Mouse (Mus musculus) neural tube, embryonic 13.5 days (tissue): ENCODE results near the gene Glp2r. TPM values are rescaled to one million over a fixed set of nuclear protein-coding genes. Genes with fewer than 3 reads are reported as not detected.
A peak's percentile ranks its signal among the peaks of the same experiment; 100 is the strongest.

Source experiments
- ATAC-seq: fragments of 200-750 bp; cut with Nextera tagmentation; 2 replicates; pipeline ENCODE4 v1.8.0; 2017; ENCODE audit warnings: low read depth, mild to moderate bottlenecking, moderate TSS enrichment, moderate library complexity
- H3K27ac ChIP-seq: fragments of 300-500 bp; sonication (generic); replicated peaks from 2 replicates; pipeline ENCODE4 v1.5.1; 2015; ENCODE audit warnings: moderate library complexity, mild to moderate bottlenecking, inconsistent platforms
- H3K27me3 ChIP-seq: fragments of 300-500 bp; sonication (generic); 2 replicates; pipeline ENCODE4 v1.6.1; 2015; ENCODE audit warnings: mild to moderate bottlenecking, inconsistent platforms
- H3K36me3 ChIP-seq: fragments of 300-500 bp; sonication (generic); 2 replicates; pipeline ENCODE4 v1.6.1; 2015; ENCODE audit warnings: mild to moderate bottlenecking, inconsistent platforms
- H3K4me1 ChIP-seq: fragments of 300-500 bp; sonication (generic); replicated peaks from 2 replicates; pipeline ENCODE4 v1.6.1; 2015; ENCODE audit warnings: inconsistent platforms
- H3K4me2 ChIP-seq: fragments of 300-500 bp; sonication (generic); 2 replicates; pipeline ENCODE4 v1.6.1; 2015; ENCODE audit warnings: inconsistent platforms, mild to moderate bottlenecking, moderate library complexity
- H3K4me3 ChIP-seq: fragments of 300-500 bp; sonication (generic); 2 replicates; pipeline ENCODE4 v1.5.1; 2015; ENCODE audit warnings: mild to moderate bottlenecking, inconsistent platforms
- H3K9ac ChIP-seq: fragments of 300-500 bp; sonication (generic); 2 replicates; pipeline ENCODE4 v1.6.1; 2015; ENCODE audit warnings: moderate library complexity, mild to moderate bottlenecking, inconsistent platforms
- H3K9me3 ChIP-seq: fragments of 300-500 bp; sonication (generic); 2 replicates; pipeline ENCODE4 v1.6.1; 2016; ENCODE audit warnings: inconsistent platforms
- WGBS: fragments of 180-500 bp; shearing (Covaris S2); methylation state at CpG from one replicate; pipeline ENCODE4 v1.1.7; 2015; 5-methylcytosine and 5-hydroxymethylcytosine counted together
- polyA plus RNA-seq: library from polyadenylated mRNA; unstranded; fragments of >200 nt; fragmentation: Nextera tagmentation; extraction: Ambion mirVana; gene quantifications from 2 replicates; pipeline ENCODE4 v1.2.1, GENCODE M21; 2015

Glp2r gene
- polyA plus RNA-seq, 1 experiment from 2014 or later, result 0.15 TPM

DNA sequence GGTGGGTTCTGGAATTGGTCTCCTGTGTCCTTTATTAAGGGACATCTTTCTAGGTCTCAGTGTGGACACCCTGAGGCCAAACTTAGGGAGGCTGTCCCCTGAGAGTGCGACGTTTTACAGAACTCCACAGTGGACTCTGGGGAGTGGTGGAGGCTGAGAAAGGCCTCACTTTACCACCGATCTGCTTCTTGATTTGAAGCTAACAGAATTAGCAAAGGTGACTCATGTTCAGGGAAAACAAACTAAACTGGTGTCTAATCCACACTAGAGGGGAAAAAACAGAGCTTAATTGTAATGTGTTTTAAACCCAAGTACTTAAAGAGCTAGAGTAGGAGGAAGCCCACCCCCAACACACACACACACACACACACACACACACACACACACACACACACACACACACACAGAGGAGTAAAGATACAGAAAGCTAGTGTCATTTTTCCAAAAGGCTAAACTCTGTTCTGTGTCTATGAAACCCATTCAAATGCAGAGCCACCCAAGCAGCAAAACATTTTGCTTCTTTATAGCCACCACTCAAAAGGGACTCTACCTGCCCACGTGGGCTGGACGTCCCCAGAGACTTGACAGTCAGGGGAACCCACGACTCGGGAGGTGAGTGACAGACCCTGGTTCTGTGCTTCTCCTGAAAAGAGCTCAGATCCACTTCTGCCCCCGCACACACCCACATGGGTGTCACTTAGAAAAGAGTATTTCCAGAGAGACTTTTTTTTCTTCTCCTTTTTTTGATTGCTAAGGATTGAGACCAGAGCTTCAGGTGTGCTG, 47.5 kb downstream of the Glp2r start:
- Histone ChIP-seq H3K27ac (no peak overlapping the region), H3K4me2 (no peak overlapping the region), H3K9ac (no peak overlapping the region), H3K9me3 (no peaks in the 10 kb centered on the region), H3K4me1 (no peaks in the 10 kb centered on the region), H3K27me3 (no peaks in the 10 kb centered on the region), H3K36me3 (no peaks in the 10 kb centered on the region), H3K4me3 (no peak overlapping the region)
- ATAC-seq, result no peak
- 75% methylated on average over 8 of the region's 8 CpGs for WGBS

DNA sequence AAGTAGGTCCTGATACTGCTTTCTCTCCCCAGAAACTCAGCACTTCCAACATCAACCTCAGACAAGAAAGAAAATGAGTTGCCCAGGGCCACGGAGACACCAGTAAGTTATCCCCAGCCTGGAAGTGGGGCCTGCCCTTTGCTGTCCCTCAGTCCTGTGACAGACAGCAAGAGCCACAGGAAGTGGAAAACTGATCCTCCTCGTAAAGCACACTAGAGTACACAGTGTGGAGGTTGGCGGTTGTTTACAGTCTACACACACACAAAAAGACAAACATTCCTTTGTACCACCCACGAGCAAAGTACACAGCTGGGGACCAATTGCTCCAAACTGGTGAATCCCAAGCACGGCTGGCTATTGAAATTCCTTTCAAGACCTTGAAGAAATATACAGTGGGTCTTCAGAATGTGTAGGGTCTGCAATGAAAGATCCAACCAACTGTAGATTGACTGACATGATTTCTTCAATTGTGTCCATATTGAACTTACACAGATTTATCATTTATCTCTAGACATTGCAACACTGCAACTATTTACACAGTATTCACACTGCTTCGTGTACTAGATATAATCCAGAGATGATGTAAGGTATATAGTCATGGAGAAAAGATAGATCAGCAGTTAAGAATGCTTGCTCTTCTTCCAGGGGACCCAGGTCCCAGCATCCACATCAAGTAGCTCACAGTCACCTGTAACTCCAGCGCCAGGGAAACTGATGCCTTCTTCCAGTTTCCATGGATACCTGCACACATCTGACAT, 48.4 kb downstream of the Glp2r start:
- Histone ChIP-seq H3K36me3 (no peaks in the 10 kb centered on the region), H3K4me3 (no peak overlapping the region), H3K9me3 (no peaks in the 10 kb centered on the region), H3K27me3 (no peaks in the 10 kb centered on the region), H3K4me2 (no peak overlapping the region), H3K27ac (no peak overlapping the region), H3K9ac (no peak overlapping the region), H3K4me1 (no peaks in the 10 kb centered on the region)
- WGBS, result 61% methylated on average over 7 of the region's 7 CpGs
- ATAC-seq, result no peak

DNA sequence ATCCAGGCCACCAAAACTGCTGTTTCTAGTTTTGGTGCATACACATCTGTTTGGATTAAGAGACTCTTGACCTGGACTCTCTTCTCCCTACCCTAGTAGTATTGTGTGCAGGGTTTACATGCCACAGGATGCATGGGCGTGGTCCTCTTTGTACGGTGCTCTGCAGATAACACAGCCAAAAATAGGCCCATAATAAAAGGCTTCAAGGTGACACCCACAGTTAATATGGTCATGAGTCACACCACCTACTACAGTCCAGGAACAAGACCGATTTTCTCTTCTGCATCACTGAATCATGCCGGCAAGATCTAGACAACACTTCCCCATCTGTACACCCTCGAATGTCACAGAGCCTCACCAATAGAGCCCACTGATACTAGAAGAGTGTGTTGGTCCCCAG, 49.5 kb downstream of the Glp2r start:
- no peak overlapping the region for H3K9ac ChIP-seq
- H3K36me3 ChIP-seq, result no peaks in the 10 kb centered on the region
- H3K4me2 ChIP-seq, result no peak overlapping the region
- no peak for ATAC-seq
- no peaks in the 10 kb centered on the region for H3K27me3 ChIP-seq
- 93% methylated on average over 5 of the region's 5 CpGs for WGBS
- no peak overlapping the region for H3K27ac ChIP-seq
- no peaks in the 10 kb centered on the region for H3K9me3 ChIP-seq
- no peak overlapping the region for H3K4me3 ChIP-seq
- no peaks in the 10 kb centered on the region for H3K4me1 ChIP-seq

DNA sequence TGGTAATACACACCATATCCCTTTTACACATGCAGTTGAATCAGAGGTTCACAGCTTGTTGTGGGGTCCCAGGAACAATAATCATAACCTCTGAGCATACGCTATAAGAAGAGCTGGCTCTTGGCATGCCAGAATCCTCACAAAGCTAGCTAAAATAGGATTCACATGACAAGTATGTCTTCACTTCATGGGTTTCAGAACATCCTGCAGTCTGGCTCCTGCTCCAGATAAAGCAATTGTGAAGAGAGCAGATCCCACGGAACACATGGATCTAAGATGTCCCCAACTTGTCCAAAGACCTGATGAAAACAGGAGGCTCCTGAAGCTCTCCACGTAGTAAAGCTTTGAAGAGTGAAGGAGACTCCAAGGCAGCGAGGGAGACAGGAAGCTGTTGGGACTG, 55.6 kb downstream of the Glp2r start:
- no peak for ATAC-seq
- Histone ChIP-seq H3K4me2 (no peak overlapping the region), H3K4me1 (no peaks in the 10 kb centered on the region), H3K27me3 (no peaks in the 10 kb centered on the region), H3K4me3 (no peak overlapping the region), H3K27ac (no peak overlapping the region), H3K36me3 (no peaks in the 10 kb centered on the region), H3K9ac (no peak overlapping the region), H3K9me3 (no peaks in the 10 kb centered on the region)
- WGBS, result 85% methylated on average over 4 of the region's 4 CpGs

DNA sequence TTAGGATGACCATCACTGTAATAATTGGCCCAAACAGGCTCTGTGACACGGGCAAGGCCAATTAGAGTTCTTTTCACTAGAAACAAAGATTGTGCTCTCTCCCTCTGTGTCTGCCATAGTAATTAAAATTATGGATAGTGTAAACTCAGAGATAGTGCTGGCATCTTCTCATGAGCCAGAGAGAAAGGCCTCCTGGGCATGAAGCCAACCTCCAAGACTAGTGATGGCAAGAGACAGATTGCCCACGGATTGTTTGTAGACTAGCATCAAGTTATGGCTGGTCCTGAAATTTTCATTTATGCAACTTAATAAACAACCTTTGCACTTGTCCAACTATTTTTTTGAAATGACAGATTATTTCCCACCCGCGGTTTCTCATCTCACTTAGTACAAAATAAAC, 58.0 kb downstream of the Glp2r start:
- Histone ChIP-seq H3K27me3 (no peaks in the 10 kb centered on the region), H3K4me1 (no peaks in the 10 kb centered on the region), H3K36me3 (no peaks in the 10 kb centered on the region), H3K4me3 (no peak overlapping the region), H3K4me2 (no peak overlapping the region), H3K27ac (no peak overlapping the region), H3K9ac (no peak overlapping the region), H3K9me3 (no peaks in the 10 kb centered on the region)
- WGBS, result 86% methylated on average over 4 of the region's 4 CpGs
- no peak for ATAC-seq

DNA sequence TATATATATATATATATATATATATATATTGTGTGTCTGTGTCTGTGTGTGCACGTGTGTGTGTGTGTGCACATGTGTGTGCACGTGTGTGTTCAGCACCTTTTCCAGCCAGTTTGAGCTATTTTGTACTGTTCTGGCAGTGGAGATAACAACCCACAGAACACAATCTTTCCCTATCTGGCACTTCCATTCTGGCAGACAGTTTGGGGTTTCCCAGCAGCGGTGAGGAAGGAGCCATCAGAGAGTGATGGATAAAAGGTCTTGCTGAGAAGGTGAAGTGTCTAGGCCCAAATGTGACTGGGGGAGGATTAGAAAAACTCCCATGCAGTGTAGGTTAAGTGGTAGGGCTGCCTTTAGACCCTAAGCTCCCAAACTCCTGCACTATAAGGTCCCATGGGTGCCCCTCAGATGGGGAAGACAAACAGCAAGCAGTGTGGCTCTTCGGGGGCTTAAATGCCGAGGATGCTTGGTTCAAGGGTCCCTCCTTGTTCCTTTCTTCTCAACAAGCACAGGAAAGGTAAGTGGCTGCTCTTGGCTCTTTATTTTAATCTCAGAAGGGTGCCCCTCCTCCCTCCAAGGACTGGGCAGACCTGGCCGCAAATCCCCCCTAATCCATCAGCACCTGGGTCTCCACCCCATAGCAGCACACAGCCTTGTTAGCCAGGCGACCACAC, 76.1 kb downstream of the Glp2r start, which contains the start of gene Rcvrn:
TSS of gene Rcvrn (plus strand) at position 624 of the 674 bp plus-strand sequence.
- 72% methylated on average over 7 of the region's 7 CpGs for WGBS
- Histone ChIP-seq H3K27me3 (no peaks in the 10 kb centered on the region), H3K4me1 (no peaks in the 10 kb centered on the region), H3K9me3 (0 out of 2 replicates have a peak, but pooled peaks cover 3% of the 10 kb centered on the region), H3K9ac (no peak within 1 kb of the TSS), H3K4me3 (no peak within 1 kb of the TSS), H3K36me3 (no peaks in the 10 kb centered on the region), H3K27ac (no peak within 1 kb of the TSS), H3K4me2 (no peak within 1 kb of the TSS)
- no peak for ATAC-seq

DNA sequence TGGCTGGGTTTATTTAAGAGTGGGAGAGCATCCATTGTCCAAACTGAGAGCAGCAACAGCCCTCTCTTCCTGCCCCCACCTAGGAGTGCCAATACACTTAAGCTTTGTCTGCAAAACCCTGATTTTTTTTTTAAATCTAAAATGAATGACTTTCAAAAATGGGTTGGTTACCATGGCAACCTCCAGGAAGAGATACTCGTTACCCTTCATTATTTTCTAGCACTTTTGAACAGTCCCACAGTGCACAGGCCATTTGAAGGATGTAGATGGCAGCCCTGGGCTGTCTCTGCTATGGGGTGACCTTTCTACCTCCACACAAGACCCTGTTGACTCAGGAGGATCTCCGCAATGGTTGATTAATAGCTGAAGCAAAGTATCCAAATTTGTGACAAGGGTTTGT, 84.8 kb downstream of the Glp2r start:
- no peak overlapping the region for H3K4me2 ChIP-seq
- H3K27ac ChIP-seq, result no peak overlapping the region
- H3K9ac ChIP-seq, result no peak overlapping the region
- ATAC-seq, result no peak
- H3K4me3 ChIP-seq, result no peak overlapping the region
- H3K4me1 ChIP-seq, result no peaks in the 10 kb centered on the region
- H3K27me3 ChIP-seq, result no peaks in the 10 kb centered on the region
- H3K36me3 ChIP-seq, result no peaks in the 10 kb centered on the region
- H3K9me3 ChIP-seq, result no peaks in the 10 kb centered on the region
- WGBS, result 64% methylated on average over 2 of the region's 2 CpGs

DNA sequence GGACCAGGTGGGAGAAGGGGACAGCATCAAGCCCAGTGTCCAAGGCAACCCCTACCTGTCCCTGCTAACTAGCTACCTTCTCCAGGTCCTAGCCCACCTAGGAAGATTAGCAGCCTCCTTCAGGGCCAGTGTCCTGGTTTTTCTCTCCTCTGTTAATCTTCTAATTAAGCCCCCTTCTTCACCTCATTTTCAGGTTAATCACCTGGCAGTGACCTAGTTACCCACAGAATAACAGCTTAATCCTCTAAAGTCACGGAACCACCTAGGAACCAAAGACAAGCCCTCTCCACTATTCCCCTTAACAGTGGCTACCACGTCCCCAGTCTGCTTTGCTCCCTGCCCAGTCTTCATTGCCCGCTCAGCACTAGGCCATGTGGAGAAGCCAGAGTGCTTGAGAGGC, 89.1 kb downstream of the Glp2r start:
- no peaks in the 10 kb centered on the region for H3K36me3 ChIP-seq
- WGBS, result 89% methylated on average over 3 of the region's 3 CpGs
- H3K9ac ChIP-seq, result no peak overlapping the region
- no peaks in the 10 kb centered on the region for H3K4me1 ChIP-seq
- no peak overlapping the region for H3K4me2 ChIP-seq
- no peak overlapping the region for H3K4me3 ChIP-seq
- H3K27me3 ChIP-seq, result no peaks in the 10 kb centered on the region
- H3K27ac ChIP-seq, result no peak overlapping the region
- ATAC-seq, result no peak
- H3K9me3 ChIP-seq, result no peaks in the 10 kb centered on the region

DNA sequence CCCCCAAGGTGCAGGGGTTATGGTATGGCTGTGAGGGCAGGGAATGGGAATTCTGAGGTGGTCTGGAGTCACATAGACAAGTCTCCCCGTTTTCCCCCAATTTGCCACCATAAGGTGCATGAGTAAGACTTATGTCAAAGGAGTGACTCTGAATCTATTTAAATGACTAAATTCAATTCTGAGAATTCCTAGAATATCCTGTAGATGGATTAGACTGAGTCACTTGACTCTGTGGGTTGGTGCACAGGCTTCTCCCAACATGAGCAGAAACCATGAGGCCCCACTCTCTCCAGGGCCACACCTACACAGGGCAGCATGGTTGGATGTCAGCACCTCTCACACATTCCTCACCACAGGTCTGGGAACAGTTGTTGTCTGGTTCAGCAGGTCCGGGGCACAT, 91.0 kb downstream of the Glp2r start:
- H3K27me3 ChIP-seq, result no peaks in the 10 kb centered on the region
- WGBS, result 88% methylated on average over 2 of the region's 2 CpGs
- no peak for ATAC-seq

DNA sequence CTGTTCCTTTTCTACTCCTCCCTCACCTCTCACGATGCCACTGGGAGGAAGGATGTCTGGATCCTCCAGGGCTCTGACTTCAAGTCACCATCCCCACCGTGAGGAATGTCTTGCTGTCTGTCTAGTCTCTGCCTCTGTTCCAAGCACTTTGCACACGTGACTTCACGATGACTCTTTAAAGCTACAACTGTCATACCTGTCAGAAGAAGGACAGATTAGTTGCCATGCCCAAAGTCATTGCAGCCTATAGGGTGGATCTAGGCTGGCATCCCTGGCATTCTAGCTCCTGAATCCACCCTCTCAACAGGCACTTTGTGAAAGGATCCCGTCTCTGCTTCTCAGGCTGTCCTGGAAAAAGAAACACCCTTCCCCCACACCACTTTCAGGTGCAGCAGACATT, 91.7 kb downstream of the Glp2r start:
- WGBS, result 77% methylated on average over 5 of the region's 5 CpGs
- ATAC-seq, result no peak
- H3K36me3 ChIP-seq, result no peaks in the 10 kb centered on the region

More for the DNA sequence above, 91.0 kb downstream of the Glp2r start:
- Histone ChIP-seq H3K4me3 (no peak overlapping the region), H3K36me3 (no peaks in the 10 kb centered on the region), H3K9ac (no peak overlapping the region), H3K9me3 (no peaks in the 10 kb centered on the region), H3K4me1 (no peaks in the 10 kb centered on the region), H3K27ac (no peak overlapping the region), H3K4me2 (no peak overlapping the region)

DNA sequence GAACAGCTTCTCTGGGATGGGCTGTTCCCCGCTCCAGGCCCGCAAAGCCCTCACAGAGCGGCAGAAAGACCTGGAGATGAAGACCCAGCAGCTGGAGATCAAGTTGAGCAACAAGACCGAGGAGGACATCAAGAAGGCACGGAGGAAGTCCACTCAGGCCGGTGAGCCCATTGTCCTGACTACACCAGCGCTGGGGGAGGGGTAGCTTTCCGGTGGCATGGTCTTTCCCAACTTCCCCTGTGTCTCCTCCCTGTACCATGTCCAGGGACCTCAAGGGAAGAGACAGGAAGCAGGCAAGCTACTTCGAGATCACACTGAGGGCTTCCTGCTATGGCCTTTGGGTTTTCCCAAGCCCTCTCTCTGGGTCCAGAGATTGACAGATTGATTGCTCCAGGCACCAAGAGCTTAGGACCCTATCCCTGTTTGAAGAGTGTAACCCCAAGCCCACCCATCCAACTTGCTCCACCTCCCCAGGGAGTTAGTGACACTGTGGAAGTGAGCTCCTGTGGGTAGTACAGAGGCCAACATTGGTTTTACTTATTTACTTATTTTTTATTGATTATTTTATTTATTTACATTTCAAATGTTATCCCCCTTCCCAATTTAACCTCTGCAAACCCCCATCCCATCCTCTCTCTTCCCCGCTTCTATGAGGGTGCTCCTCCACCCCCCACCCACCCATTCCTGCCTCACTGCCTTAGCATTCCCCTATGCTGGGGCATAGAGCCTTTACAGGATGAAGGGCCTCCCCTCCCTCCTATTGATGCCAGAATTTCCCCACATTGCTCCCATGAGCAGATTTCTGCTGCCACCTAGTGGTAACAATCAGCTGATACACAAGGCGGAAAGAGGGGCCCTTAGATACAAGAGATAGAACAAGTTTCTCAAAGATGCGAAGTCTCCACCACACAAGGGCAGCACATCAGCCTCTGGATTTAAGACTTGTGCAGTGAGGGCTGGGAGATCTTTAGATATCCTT, 95.1 kb downstream of the Glp2r start:
- 62% methylated on average over 12 of the region's 12 CpGs for WGBS
- Histone ChIP-seq H3K9me3 (no peaks in the 10 kb centered on the region), H3K36me3 (no peaks in the 10 kb centered on the region), H3K4me2 (no peak overlapping the region), H3K27me3 (no peaks in the 10 kb centered on the region), H3K27ac (no peak overlapping the region), H3K9ac (no peak overlapping the region), H3K4me1 (no peaks in the 10 kb centered on the region), H3K4me3 (no peak overlapping the region)
- ATAC-seq, result peak; percentile 86

More for the DNA sequence above, 91.7 kb downstream of the Glp2r start:
- Histone ChIP-seq H3K9me3 (no peaks in the 10 kb centered on the region), H3K9ac (no peak overlapping the region), H3K4me3 (no peak overlapping the region), H3K4me2 (no peak overlapping the region), H3K4me1 (no peaks in the 10 kb centered on the region), H3K27me3 (no peaks in the 10 kb centered on the region), H3K27ac (no peak overlapping the region)
